Mouse (Mus musculus) CH12.LX (cell line): Measurements from ENCODE around the gene Rgs17.

ENCODE experiments used
- BHLHE40 ChIP-seq: IDR thresholded peaks from 2 replicates; pipeline ENCODE4 v1.6.1; 2011; ENCODE audit warnings: mild to moderate bottlenecking, low read depth, low read length, improper control_type of control experiment
- CTCF ChIP-seq, 2 experiments: IDR thresholded peaks in 1 of 2; conservative IDR thresholded peaks in 1 of 2; 2 replicates each; pipeline ENCODE4 v1.5.1; 2011 to 2012; ENCODE audit warnings: low read depth in 2 of 2, low read length in 2 of 2, improper control_type of control experiment in 1 of 2, inconsistent platforms in 1 of 2, mild to moderate bottlenecking in 1 of 2, moderate library complexity in 1 of 2
- EP300 ChIP-seq: IDR thresholded peaks from 2 replicates; pipeline ENCODE4 v1.6.1; 2011; ENCODE audit warnings: low read length, improper control_type of control experiment
- ETS1 ChIP-seq: conservative IDR thresholded peaks from 2 replicates; pipeline ENCODE4 v1.6.1; 2012; ENCODE audit warnings: low read depth, mild to moderate bottlenecking, inconsistent platforms, low read length, improper control_type of control experiment, moderate library complexity
- MAFK ChIP-seq: IDR thresholded peaks from 2 replicates; pipeline ENCODE4 v1.6.1; 2011; ENCODE audit warnings: low read length, improper control_type of control experiment; ENCODE audit not compliant: insufficient replicate concordance
- MEF2A ChIP-seq: IDR thresholded peaks from 2 replicates; pipeline ENCODE4 v1.6.1; 2014; ENCODE audit warnings: low read depth, mild to moderate bottlenecking, inconsistent platforms, low read length, improper control_type of control experiment, borderline replicate concordance
- MYC ChIP-seq: IDR thresholded peaks from 2 replicates; pipeline ENCODE4 v1.6.1; 2011; ENCODE audit warnings: low read depth, mild to moderate bottlenecking, improper control_type of control experiment, low read length
- SIN3A ChIP-seq: IDR thresholded peaks from 2 replicates; pipeline ENCODE4 v1.6.1; 2012; ENCODE audit warnings: low read length, improper control_type of control experiment, inconsistent platforms
- TCF12 ChIP-seq: IDR thresholded peaks from 2 replicates; pipeline ENCODE4 v1.6.1; 2014; ENCODE audit warnings: low read depth, mild to moderate bottlenecking, inconsistent platforms, low read length, improper control_type of control experiment
- ZNF384 ChIP-seq: IDR thresholded peaks from 2 replicates; pipeline ENCODE4 v1.6.1; 2012; ENCODE audit warnings: low read depth, low read length, improper control_type of control experiment, inconsistent platforms

GRCm38 (mm10) chr10:5805731-5806307 lies 116.4 kb downstream of the Rgs17 start:
- TF ChIP-seq MEF2A (no peak; the same call in 1 of the 2 replicates), ZNF384 (peak; percentile 89), CTCF (conservative IDR thresholded peaks at IDR 0.05 in 1 of 2, IDR thresholded peaks at IDR 0.05 in 1 of 2; ENCODE audit: low read depth in 2 of 2, low read length in 2 of 2) (no peak), BHLHE40 (peak; percentile 26; the same call in 1 of the 2 replicates), MYC (0 out of 2 replicates have a peak, but pooled peaks have one; percentile 12), ETS1 (no peak), SIN3A (peak; percentile 32), EP300 (no peak), TCF12 (peak; percentile 83), MAFK (no peak)
